Mouse (Mus musculus) liver, embryonic 15.5 days (tissue): ENCODE results near the gene Osbp. TPM values are rescaled to one million over a fixed set of nuclear protein-coding genes. Genes with fewer than 3 reads are reported as not detected.

ENCODE experiments used
- ATAC-seq: fragments of 200-750 bp; cut with Nextera tagmentation; 2 replicates; pipeline ENCODE4 v1.8.0; 2017; ENCODE audit warnings: moderate number of reproducible peaks, mild to moderate bottlenecking, moderate library complexity; ENCODE audit not compliant: insufficient read depth
- H3K27ac ChIP-seq: fragments of 300-500 bp; sonication (generic); replicated peaks from 2 replicates; pipeline ENCODE4 v1.5.1; 2015; ENCODE audit warnings: mild to moderate bottlenecking, inconsistent platforms
- H3K27me3 ChIP-seq: fragments of 300-500 bp; sonication (generic); 2 replicates; pipeline ENCODE4 v1.6.1; 2015; ENCODE audit warnings: mild to moderate bottlenecking, inconsistent platforms
- H3K36me3 ChIP-seq: fragments of 300-500 bp; sonication (generic); replicated peaks from 2 replicates; pipeline ENCODE4 v1.6.1; 2015; ENCODE audit warnings: moderate library complexity, mild to moderate bottlenecking, inconsistent platforms
- H3K4me1 ChIP-seq: fragments of 300-500 bp; sonication (generic); replicated peaks from 2 replicates; pipeline ENCODE4 v1.6.1; 2015; ENCODE audit warnings: inconsistent platforms
- H3K4me2 ChIP-seq: fragments of 300-500 bp; sonication (generic); 2 replicates; pipeline ENCODE4 v1.6.1; 2015; ENCODE audit warnings: moderate library complexity, mild to moderate bottlenecking, inconsistent platforms
- H3K4me3 ChIP-seq: fragments of 300-500 bp; sonication (generic); replicated peaks from 2 replicates; pipeline ENCODE4 v1.5.1; 2015; ENCODE audit warnings: mild to moderate bottlenecking, inconsistent platforms
- H3K9ac ChIP-seq: fragments of 300-500 bp; sonication (generic); 2 replicates; pipeline ENCODE4 v1.6.1; 2015; ENCODE audit warnings: moderate library complexity, mild to moderate bottlenecking, inconsistent platforms
- H3K9me3 ChIP-seq: fragments of 300-500 bp; sonication (generic); replicated peaks from 2 replicates; pipeline ENCODE4 v1.6.1; 2016; ENCODE audit warnings: inconsistent platforms
- WGBS: fragments of 180-500 bp; shearing (Covaris S2); methylation state at CpG from one replicate; pipeline ENCODE4 v1.1.7; 2015; ENCODE audit warnings: mixed read lengths; ENCODE audit not compliant: insufficient replicate concordance; 5-methylcytosine and 5-hydroxymethylcytosine counted together
- polyA plus RNA-seq: library from polyadenylated mRNA; unstranded; fragments of >200 nt; fragmentation: Nextera tagmentation; extraction: Ambion mirVana; gene quantifications from 2 replicates; pipeline ENCODE4 v1.2.1, GENCODE M21; 2015

Gene Osbp
- polyA plus RNA-seq, 1 experiment from 2014 or later, result 1.9 TPM

- WGBS, result under 1% methylated on average over 41 of the region's 41 CpGs
- Histone ChIP-seq H3K36me3 (no peaks in the 10 kb centered on the region), H3K4me3 (peak overlapping the region; percentile 79), H3K9me3 (no peaks in the 10 kb centered on the region), H3K4me2 (peak overlapping the region; percentile 90), H3K9ac (peak overlapping the region; percentile 72), H3K4me1 (peaks cover 71% of the 10 kb centered on the region), H3K27ac (peak overlapping the region; percentile 85), H3K27me3 (no peaks in the 10 kb centered on the region)
- peak; percentile 70 for ATAC-seq
These were observed 39.9 kb downstream of the Osbp start for GRCm38 (mm10) chr19:12005376-12006360.

GRCm38 (mm10) chr19:12006361-12006947 lies 40.7 kb downstream of the Osbp start:
- peaks cover 72% of the 10 kb centered on the region for H3K4me1 ChIP-seq
- 1% methylated on average over 17 of the region's 17 CpGs for WGBS
- peak overlapping the region; percentile 72 for H3K9ac ChIP-seq
- no peak for ATAC-seq
- no peaks in the 10 kb centered on the region for H3K9me3 ChIP-seq
- H3K4me2 ChIP-seq, result peak overlapping the region; percentile 90
- H3K27me3 ChIP-seq, result no peaks in the 10 kb centered on the region
- H3K36me3 ChIP-seq, result no peaks in the 10 kb centered on the region
- H3K27ac ChIP-seq, result peak overlapping the region; percentile 85
- peak overlapping the region; percentile 79 for H3K4me3 ChIP-seq

GRCm38 (mm10) chr19:12007105-12007931 lies 41.6 kb downstream of the Osbp start:
- Histone ChIP-seq H3K9ac (peak overlapping the region; percentile 72), H3K4me2 (peak overlapping the region; percentile 90), H3K27me3 (no peaks in the 10 kb centered on the region), H3K4me3 (peak overlapping the region; percentile 79), H3K27ac (peak overlapping the region; percentile 85), H3K9me3 (no peaks in the 10 kb centered on the region), H3K4me1 (peaks cover 74% of the 10 kb centered on the region), H3K36me3 (no peaks in the 10 kb centered on the region)
- WGBS, result 9% methylated on average over 17 of the region's 17 CpGs
- ATAC-seq, result no peak

GRCm38 (mm10) chr19:12008410-12009380 lies 43.0 kb downstream of the Osbp start:
- no peak for ATAC-seq
- Histone ChIP-seq H3K27me3 (no peaks in the 10 kb centered on the region), H3K36me3 (no peaks in the 10 kb centered on the region), H3K4me1 (peaks cover 69% of the 10 kb centered on the region), H3K27ac (peak overlapping the region; percentile 72), H3K9me3 (no peaks in the 10 kb centered on the region), H3K9ac (peak overlapping the region; percentile 42; the same call in 1 of the 2 replicates), H3K4me3 (peak overlapping the region; percentile 79), H3K4me2 (peak overlapping the region; percentile 90)
- 14% methylated on average over 17 of the region's 17 CpGs for WGBS

- Histone ChIP-seq H3K36me3 (no peaks in the 10 kb centered on the region), H3K4me3 (peak overlapping the region; percentile 79), H3K4me2 (peak overlapping the region; percentile 94), H3K9me3 (no peaks in the 10 kb centered on the region), H3K27me3 (no peaks in the 10 kb centered on the region), H3K9ac (peak overlapping the region; percentile 66), H3K4me1 (peaks cover 61% of the 10 kb centered on the region), H3K27ac (peak overlapping the region; percentile 84)
- ATAC-seq, result peak; percentile 17; the same call in 1 of the 2 replicates
- under 1% methylated on average over 24 of the region's 24 CpGs for WGBS
These were observed 44.0 kb downstream of the Osbp start for GRCm38 (mm10) chr19:12009501-12010280.

- H3K4me1 ChIP-seq, result peaks cover 55% of the 10 kb centered on the region
- ATAC-seq, result peak; percentile 20
- H3K9me3 ChIP-seq, result no peaks in the 10 kb centered on the region
- H3K4me3 ChIP-seq, result peak overlapping the region; percentile 68
- no peaks in the 10 kb centered on the region for H3K27me3 ChIP-seq
- peak overlapping the region; percentile 94 for H3K4me2 ChIP-seq
- peak overlapping the region; percentile 66 for H3K9ac ChIP-seq
- WGBS, result 0% methylated on average over 24 of the region's 24 CpGs
- peak overlapping the region; percentile 84 for H3K27ac ChIP-seq
- H3K36me3 ChIP-seq, result no peaks in the 10 kb centered on the region
These were observed 44.6 kb downstream of the Osbp start for GRCm38 (mm10) chr19:12010281-12010771.

GRCm38 (mm10) chr19:12010916-12011559 lies 45.3 kb downstream of the Osbp start:
- no peaks in the 10 kb centered on the region for H3K9me3 ChIP-seq
- H3K27ac ChIP-seq, result peak overlapping the region; percentile 84
- peaks cover 55% of the 10 kb centered on the region for H3K4me1 ChIP-seq
- H3K4me2 ChIP-seq, result peak overlapping the region; percentile 94
- no peaks in the 10 kb centered on the region for H3K27me3 ChIP-seq
- ATAC-seq, result peak; percentile 42
- H3K9ac ChIP-seq, result peak overlapping the region; percentile 66
- under 1% methylated on average over 26 of the region's 26 CpGs for WGBS
- H3K4me3 ChIP-seq, result peak overlapping the region; percentile 68
- no peaks in the 10 kb centered on the region for H3K36me3 ChIP-seq

GRCm38 (mm10) chr19:12011560-12012556 lies 46.1 kb downstream of the Osbp start:
- Histone ChIP-seq H3K9ac (peak overlapping the region; percentile 38), H3K9me3 (no peaks in the 10 kb centered on the region), H3K36me3 (no peaks in the 10 kb centered on the region), H3K27me3 (no peaks in the 10 kb centered on the region), H3K4me3 (peak overlapping the region; percentile 68), H3K4me2 (peak overlapping the region; percentile 94), H3K4me1 (peaks cover 47% of the 10 kb centered on the region), H3K27ac (peak overlapping the region; percentile 78)
- under 1% methylated on average over 49 of the region's 49 CpGs for WGBS
- peak; percentile 74 for ATAC-seq
